Mouse (Mus musculus) small intestine, adult 2 months (tissue): ENCODE data around the gene Ddx51. TPM values are rescaled to one million over a fixed set of nuclear protein-coding genes. Genes with fewer than 3 reads are reported as not detected.

Experiments used
- H3K27ac ChIP-seq: fragments of 200-500 bp; 2 replicates; pipeline ENCODE4 v1.5.1; 2012; ENCODE audit warnings: low read depth, low read length, control low read depth, inconsistent platforms; ENCODE audit not compliant: insufficient read depth
- H3K27me3 ChIP-seq: fragments of 200-500 bp; 2 replicates; pipeline ENCODE4 v1.6.1; 2012; ENCODE audit warnings: mild to moderate bottlenecking, moderate library complexity, low read length, inconsistent platforms; ENCODE audit not compliant: control insufficient read depth, insufficient read depth
- H3K36me3 ChIP-seq: fragments of 200-500 bp; 2 replicates; pipeline ENCODE4 v1.6.1; 2012; ENCODE audit warnings: mild to moderate bottlenecking, low read length, control low read depth, inconsistent platforms; ENCODE audit not compliant: control insufficient read depth, insufficient read depth
- H3K4me1 ChIP-seq: fragments of 200-500 bp; 2 replicates; pipeline ENCODE4 v1.6.1; 2012; ENCODE audit warnings: low read length, inconsistent platforms, mixed read lengths; ENCODE audit not compliant: control insufficient read depth, insufficient read depth, insufficient read length
- H3K4me3 ChIP-seq: fragments of 200-500 bp; 2 replicates; pipeline ENCODE4 v1.5.1; 2012; ENCODE audit warnings: low read depth, mild to moderate bottlenecking, control low read depth, inconsistent platforms, low read length, moderate library complexity
- CTCF ChIP-seq: fragments of 200-500 bp; IDR thresholded peaks from 2 replicates; pipeline ENCODE4 v1.5.1; 2012; ENCODE audit warnings: low read depth, mild to moderate bottlenecking, control low read depth, inconsistent platforms, low read length, moderate library complexity, mixed read lengths; ENCODE audit not compliant: insufficient replicate concordance, insufficient read length; ENCODE audit errors: extremely low read depth
- POLR2A ChIP-seq: fragments of 200-500 bp; IDR thresholded peaks from 2 replicates; pipeline ENCODE4 v1.6.1; 2012; ENCODE audit warnings: low read depth, mild to moderate bottlenecking, control low read depth, inconsistent platforms, low read length, moderate library complexity
- WGBS: fragments of 180-500 bp; shearing (Covaris S2); methylation state at CpG from one replicate; pipeline ENCODE4 v1.1.7; 2018; 5-methylcytosine and 5-hydroxymethylcytosine counted together
- polyA plus RNA-seq: library from polyadenylated mRNA; depleted of rRNA; stranded (reverse); fragments of >200 nt; gene quantifications from 2 replicates; pipeline ENCODE4 v1.2.3, GENCODE M21; 2012; rRNA removed

The Ddx51 gene
- polyA plus RNA-seq, 1 experiment, result 4.1 TPM

DNA sequence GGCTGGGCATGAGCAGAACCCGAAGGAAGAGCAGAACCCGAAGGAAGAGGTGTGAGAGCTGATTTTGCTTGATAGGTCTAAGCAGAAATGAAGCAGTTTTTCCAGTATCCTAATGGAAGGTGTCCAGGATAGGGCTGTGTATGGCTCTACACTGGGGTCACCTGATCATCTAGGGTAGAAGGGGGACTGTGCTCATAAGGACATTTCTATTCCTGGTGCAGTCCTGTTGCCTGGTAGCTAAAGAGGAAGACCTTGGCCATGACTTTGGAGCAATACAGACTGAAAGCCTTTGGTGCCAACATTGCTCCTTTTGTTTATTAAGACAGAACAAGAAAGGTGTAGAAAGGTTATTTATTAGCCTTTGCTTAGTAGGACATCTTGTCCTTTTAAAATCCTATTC, 10.8 kb downstream of the Ddx51 start:
- TF ChIP-seq CTCF (no peak), POLR2A (no peak)
- H3K4me3 ChIP-seq, result no peak overlapping the region
- no peaks in the 10 kb centered on the region for H3K4me1 ChIP-seq
- no peak overlapping the region for H3K27ac ChIP-seq
- peaks cover 50% of the 10 kb centered on the region for H3K36me3 ChIP-seq
- no peaks in the 10 kb centered on the region for H3K27me3 ChIP-seq
- 81% methylated on average over 2 of the region's 2 CpGs for WGBS

DNA sequence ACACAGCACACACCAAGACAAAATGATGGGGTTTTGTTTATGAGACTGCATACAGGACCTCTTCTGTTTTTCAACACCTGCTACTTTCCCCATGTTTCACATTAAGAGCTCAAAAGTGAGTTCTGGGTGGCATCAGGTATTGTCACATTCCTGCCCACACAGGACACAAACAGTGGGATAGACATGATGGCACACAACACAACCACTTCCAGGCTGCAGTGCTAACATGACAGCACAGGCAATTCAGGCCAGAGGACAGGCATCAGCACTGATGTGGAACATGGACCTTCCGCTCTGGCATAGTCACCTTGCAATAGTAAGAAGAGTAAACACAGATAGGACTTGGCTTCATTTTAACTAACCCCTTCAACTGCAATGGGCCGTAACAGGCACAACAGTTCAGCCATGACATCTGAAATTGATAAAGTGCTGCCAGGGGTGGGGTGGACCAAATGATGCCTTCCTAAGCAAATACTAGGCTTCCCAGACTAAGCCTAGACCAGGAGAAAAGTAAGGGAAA, 11.6 kb downstream of the Ddx51 start:
- no peaks in the 10 kb centered on the region for H3K4me1 ChIP-seq
- TF ChIP-seq CTCF (no peak), POLR2A (no peak)
- 89% methylated on average over 2 of the region's 2 CpGs for WGBS
- peaks cover 56% of the 10 kb centered on the region for H3K36me3 ChIP-seq
- H3K4me3 ChIP-seq, result no peak overlapping the region
- no peak overlapping the region for H3K27ac ChIP-seq
- no peaks in the 10 kb centered on the region for H3K27me3 ChIP-seq

DNA sequence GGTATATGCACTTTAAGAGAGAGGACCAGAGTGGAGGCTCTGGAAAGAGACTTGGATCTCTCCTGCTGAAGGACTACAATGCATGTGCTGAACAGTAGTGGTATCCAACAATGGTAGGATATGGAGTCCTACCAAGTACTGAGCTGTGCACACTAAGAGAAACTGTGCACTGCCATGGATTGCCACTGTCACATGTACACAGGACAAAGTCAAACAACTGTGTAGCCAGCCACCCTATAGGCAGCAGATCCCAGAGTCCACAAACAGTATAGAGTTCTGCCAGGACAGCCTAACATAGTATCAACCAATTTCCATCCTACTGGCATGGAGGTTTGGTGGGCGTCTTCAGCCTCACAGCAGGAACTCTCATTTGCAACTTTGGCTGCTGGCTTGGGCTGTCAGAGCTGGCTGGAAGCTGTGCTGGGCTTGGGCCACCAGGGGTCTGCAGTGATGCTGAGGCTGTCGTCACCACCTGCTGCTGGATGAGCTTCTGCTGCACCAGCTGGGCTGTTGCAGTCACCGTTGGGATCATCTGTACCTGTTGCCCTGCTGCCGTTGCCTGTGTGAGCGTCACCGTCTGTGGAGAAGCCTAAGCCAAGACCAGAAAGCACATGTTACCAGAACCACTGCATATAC, 12.4 kb downstream of the Ddx51 start:
- peaks cover 61% of the 10 kb centered on the region for H3K36me3 ChIP-seq
- no peak for TF ChIP-seq CTCF
- no peak for TF ChIP-seq POLR2A
- WGBS, result 75% methylated on average over 6 of the region's 6 CpGs

DNA sequence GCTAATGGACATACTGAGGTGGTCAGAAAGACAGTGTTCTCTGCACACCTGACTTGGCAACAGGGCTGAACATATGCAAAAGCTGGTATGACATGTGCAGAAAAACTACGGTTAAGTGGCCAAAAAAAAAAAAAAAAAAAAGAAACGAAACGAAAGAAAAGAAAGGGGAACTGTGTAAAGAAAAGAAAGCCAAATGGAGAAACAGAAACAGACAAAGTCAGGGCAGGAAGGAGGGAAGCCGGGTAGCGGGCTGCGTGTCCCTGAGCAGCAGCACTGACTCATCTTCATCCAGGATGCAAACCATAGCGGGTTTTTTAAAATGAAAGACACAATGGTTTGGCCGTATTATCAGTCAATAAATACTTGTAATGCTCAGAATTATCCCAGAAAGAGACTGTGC, 28.8 kb downstream of the Ddx51 start:
- no peaks in the 10 kb centered on the region for H3K4me1 ChIP-seq
- H3K4me3 ChIP-seq, result no peak overlapping the region
- 79% methylated on average over 8 of the region's 8 CpGs for WGBS
- TF ChIP-seq POLR2A (no peak), CTCF (no peak)
- H3K27ac ChIP-seq, result no peak overlapping the region
- peaks cover 82% of the 10 kb centered on the region for H3K36me3 ChIP-seq
- H3K27me3 ChIP-seq, result no peaks in the 10 kb centered on the region

More for the DNA sequence above, 12.4 kb downstream of the Ddx51 start:
- Histone ChIP-seq H3K4me1 (no peaks in the 10 kb centered on the region), H3K27ac (no peak overlapping the region), H3K27me3 (no peaks in the 10 kb centered on the region), H3K4me3 (no peak overlapping the region)

DNA sequence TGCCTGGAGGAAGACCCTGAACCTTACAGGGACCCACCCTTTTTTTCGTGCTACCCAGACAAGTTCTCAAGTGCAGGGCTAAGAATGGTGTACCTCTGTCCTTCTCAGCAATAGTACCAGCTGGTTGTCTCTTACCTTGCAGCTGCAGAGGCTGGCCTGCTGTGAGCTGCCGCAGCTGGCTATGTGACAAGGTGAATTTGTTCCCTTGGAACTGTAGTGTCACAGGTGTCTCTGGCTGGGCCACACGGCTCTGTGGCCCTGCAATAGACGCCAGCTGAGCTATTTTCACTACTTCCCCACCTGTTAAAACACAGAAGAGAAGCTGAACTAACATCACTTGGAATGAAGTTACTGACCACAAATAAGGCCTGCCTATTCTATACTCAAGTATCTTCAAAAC, 45.4 kb downstream of the Ddx51 start:
- no peak for TF ChIP-seq CTCF
- Histone ChIP-seq H3K4me3 (no peak overlapping the region), H3K4me1 (no peaks in the 10 kb centered on the region), H3K27me3 (no peaks in the 10 kb centered on the region), H3K27ac (no peak overlapping the region), H3K36me3 (peaks cover 74% of the 10 kb centered on the region)
- 90% methylated on average over 4 of the region's 4 CpGs for WGBS

DNA sequence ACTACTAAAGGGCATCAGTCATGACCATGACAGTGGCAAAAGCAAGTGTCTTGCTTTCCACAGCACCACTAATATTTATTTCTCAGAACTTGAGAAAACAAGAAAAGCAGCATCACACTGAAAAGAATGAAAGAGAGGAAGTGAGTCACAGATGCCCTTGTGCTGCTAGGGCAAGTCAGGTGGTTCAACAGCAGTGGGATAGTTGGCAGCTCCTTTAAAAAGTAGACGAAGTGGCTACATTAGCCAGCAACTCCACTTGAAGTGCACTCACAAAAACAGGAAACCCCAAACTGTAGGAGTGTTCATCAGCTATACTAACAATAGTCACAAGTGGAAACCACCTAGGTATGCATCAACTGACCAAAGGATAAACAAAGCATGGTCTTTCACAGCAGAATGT, 50.8 kb downstream of the Ddx51 start:
- Histone ChIP-seq H3K4me1 (no peaks in the 10 kb centered on the region), H3K4me3 (no peak overlapping the region), H3K27ac (no peak overlapping the region), H3K36me3 (peaks cover 72% of the 10 kb centered on the region), H3K27me3 (no peaks in the 10 kb centered on the region)
- 84% methylated on average over 1 of the region's 1 CpGs for WGBS
- no peak for TF ChIP-seq CTCF
- TF ChIP-seq POLR2A, result no peak

DNA sequence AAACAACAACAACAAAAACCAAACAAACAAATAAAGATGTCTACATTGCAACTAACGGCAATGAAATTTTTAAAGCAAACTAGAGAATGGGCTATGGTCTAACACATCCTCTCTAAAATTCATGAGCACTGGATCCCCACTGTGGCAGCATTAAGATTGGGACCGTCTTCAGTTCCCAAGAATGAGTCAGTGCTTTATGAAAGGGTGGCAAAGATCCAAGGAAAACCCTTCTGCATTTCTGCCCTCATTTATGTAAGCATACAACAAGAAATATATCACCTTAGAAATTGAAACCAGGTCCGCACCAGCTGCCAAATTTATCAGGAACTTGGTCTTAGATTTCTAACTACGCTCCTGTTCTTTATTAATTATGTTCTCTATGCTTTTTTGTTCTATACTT, 56.0 kb downstream of the Ddx51 start:
- H3K27me3 ChIP-seq, result no peaks in the 10 kb centered on the region
- TF ChIP-seq CTCF, result no peak
- TF ChIP-seq POLR2A, result no peak
- 86% methylated on average over 4 of the region's 4 CpGs for WGBS
- H3K36me3 ChIP-seq, result peaks cover 64% of the 10 kb centered on the region
- H3K27ac ChIP-seq, result no peak overlapping the region
- H3K4me3 ChIP-seq, result no peak overlapping the region
- no peaks in the 10 kb centered on the region for H3K4me1 ChIP-seq

Other genes starting within 250 kb of the Ddx51 start
- gene Fbrsl1, start 204.9 kb upstream of the Ddx51 start, polyA plus RNA-seq, result 89.3 and 150 TPM in 2 replicates
- 0.11 and 0.18 TPM in 2 replicates for gene Galnt9, start 109.1 kb upstream of the Ddx51 start, polyA plus RNA-seq
- 30.9 and 43.6 TPM in 2 replicates for gene Noc4l, start within 50 bp of the Ddx51 start, polyA plus RNA-seq
- gene Ep400, start 117.3 kb downstream of the Ddx51 start, polyA plus RNA-seq, result 21.8 and 45.0 TPM in 2 replicates
- 12.9 and 22.2 TPM in 2 replicates for gene Pus1, start 127.2 kb downstream of the Ddx51 start, polyA plus RNA-seq
- gene Ulk1, start 156.6 kb downstream of the Ddx51 start, polyA plus RNA-seq, result 20.0 and 34.6 TPM in 2 replicates
- 6.2 and 10.5 TPM in 2 replicates for gene Hscb, start 186.3 kb downstream of the Ddx51 start, polyA plus RNA-seq
- gene Chek2, start 186.5 kb downstream of the Ddx51 start, polyA plus RNA-seq, result 1.7 and 4.3 TPM in 2 replicates
- 2.1 and 3.2 TPM in 2 replicates for gene Ttc28, start 226.4 kb downstream of the Ddx51 start, polyA plus RNA-seq